Mouse (Mus musculus) kidney, embryonic 16.5 days (tissue): ENCODE data around the gene Retreg3. TPM values are rescaled to one million over a fixed set of nuclear protein-coding genes. Genes with fewer than 3 reads are reported as not detected.
A peak's percentile ranks its signal among the peaks of the same experiment; 100 is the strongest.

ENCODE experiments used
- ATAC-seq: fragments of 200-750 bp; cut with Nextera tagmentation; 2 replicates; pipeline ENCODE4 v1.8.0; 2017; ENCODE audit warnings: moderate TSS enrichment; ENCODE audit not compliant: low FRiP score, low TSS enrichment
- H3K27ac ChIP-seq: fragments of 300-500 bp; sonication (generic); 2 replicates; pipeline ENCODE4 v1.5.1; 2014; ENCODE audit warnings: low read length
- H3K27me3 ChIP-seq: fragments of 300-500 bp; sonication (generic); 2 replicates; pipeline ENCODE4 v1.6.1; 2014; ENCODE audit warnings: low read length, control low read depth, mixed read lengths; ENCODE audit not compliant: insufficient read depth
- H3K36me3 ChIP-seq: fragments of 300-500 bp; sonication (generic); 2 replicates; pipeline ENCODE4 v1.6.1; 2014; ENCODE audit warnings: low read length, control low read depth, mixed read lengths; ENCODE audit not compliant: insufficient read depth
- H3K4me1 ChIP-seq: fragments of 300-500 bp; sonication (generic); 2 replicates; pipeline ENCODE4 v1.6.1; 2014; ENCODE audit warnings: low read length, control low read depth, mixed read lengths; ENCODE audit not compliant: insufficient read depth
- H3K4me2 ChIP-seq: fragments of 300-500 bp; sonication (generic); replicated peaks from 2 replicates; pipeline ENCODE4 v1.6.1; 2014; ENCODE audit warnings: low read depth, low read length
- H3K4me3 ChIP-seq: fragments of 300-500 bp; sonication (generic); 2 replicates; pipeline ENCODE4 v1.5.1; 2014; ENCODE audit warnings: mild to moderate bottlenecking, low read length
- H3K9ac ChIP-seq: fragments of 300-500 bp; sonication (generic); replicated peaks from 2 replicates; pipeline ENCODE4 v1.6.1; 2014; ENCODE audit warnings: low read length
- H3K9me3 ChIP-seq: fragments of 300-500 bp; sonication (generic); 2 replicates; pipeline ENCODE4 v1.6.1; 2016; ENCODE audit warnings: low read length, control low read depth
- WGBS: fragments of 180-500 bp; shearing (Covaris S2); extraction: QIAGEN DNeasy Blood & Tissue Kit; methylation state at CpG from one replicate; pipeline ENCODE4 v1.1.7; 2014; 5-methylcytosine and 5-hydroxymethylcytosine counted together
- polyA plus RNA-seq: library from polyadenylated mRNA; unstranded; fragments of >200 nt; fragmentation: Nextera tagmentation; extraction: Ambion mirVana; gene quantifications from 2 replicates; pipeline ENCODE4 v1.2.1, GENCODE M21; 2015

Retreg3 gene
- polyA plus RNA-seq, 1 experiment from 2014 or later = 23.2 TPM

DNA sequence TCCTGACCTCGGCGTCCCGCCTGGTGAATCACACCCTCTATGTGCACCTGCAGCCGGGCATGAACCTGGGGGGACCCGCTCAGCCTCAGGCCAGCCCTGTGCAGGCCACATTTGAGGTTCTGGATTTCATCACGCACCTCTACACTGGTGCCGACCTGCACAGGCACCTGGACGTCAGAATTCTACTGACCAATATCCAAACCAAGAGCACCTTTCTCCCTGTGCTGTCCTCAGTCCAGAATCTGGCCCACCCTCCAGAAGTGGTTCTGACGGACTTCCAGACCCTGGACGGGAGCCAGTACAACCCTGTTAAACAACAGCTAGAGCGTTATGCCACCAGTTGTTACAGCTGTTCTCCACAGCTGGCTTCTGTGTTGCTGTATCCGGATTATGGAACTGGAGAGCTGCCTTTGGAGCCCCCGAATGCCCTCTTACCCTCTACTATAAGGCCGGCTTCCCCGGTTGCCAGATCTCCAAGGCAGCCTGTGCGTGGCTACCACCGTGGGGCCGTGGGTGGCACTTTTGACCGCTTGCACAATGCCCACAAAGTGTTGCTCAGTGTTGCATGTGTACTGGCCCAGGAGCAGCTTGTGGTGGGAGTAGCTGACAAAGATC is 36.5 kb downstream of the Retreg3 start:
- H3K36me3 ChIP-seq = peaks cover 4% of the 10 kb centered on the region; the same call in 1 of the 2 replicates
- no peaks in the 10 kb centered on the region for H3K9me3 ChIP-seq
- peaks cover 35% of the 10 kb centered on the region for H3K4me1 ChIP-seq
- ATAC-seq = no peak
- H3K27me3 ChIP-seq = peaks cover 33% of the 10 kb centered on the region
- H3K4me3 ChIP-seq = peak overlapping the region; percentile 90
- H3K27ac ChIP-seq = peak overlapping the region; percentile 91
- peak overlapping the region; percentile 95 for H3K9ac ChIP-seq
- 24% methylated on average over 19 of the region's 19 CpGs for WGBS
- H3K4me2 ChIP-seq = peak overlapping the region; percentile 89

DNA sequence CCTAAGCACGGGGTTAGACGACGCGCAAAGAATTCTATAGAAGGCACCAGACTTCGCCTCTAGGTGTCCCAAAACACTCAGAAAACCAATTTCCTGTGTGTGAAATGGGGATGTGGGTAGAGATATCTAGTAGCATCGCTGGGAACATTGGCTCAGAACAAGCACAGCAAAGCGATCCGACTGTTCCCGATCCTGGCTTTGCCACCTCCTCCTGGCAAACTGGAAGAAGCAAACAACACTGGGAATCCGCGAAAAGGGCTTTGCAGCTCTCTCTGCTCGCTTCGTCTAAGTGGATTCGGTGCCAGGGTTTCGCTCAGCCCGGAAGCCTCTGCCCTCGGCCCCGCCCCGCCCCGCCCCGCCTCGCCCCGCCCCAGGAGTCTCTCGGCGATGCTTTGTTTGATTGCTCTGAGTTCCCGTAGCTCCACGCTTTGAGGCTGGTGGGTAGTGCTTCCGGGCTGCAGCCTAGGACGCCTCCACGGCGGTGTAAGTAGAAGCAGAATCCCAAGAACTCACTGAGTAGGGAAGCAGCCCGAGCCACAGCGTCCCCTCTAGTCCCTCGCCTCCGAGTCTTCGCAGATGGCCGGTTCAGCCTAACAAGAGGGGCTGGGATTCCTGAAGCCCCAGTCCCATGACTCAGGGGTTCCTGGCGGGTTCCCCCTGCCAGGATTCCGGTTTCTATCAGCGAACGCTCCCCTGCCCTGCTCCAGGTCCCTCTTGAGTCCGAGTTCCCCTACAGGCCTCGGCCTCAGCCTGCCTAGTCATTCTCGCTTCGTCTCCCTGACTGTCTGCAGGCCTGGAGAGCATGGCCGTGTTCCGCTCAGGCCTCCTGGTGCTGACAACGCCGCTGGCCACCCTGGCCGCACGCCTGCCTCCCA is 37.2 kb downstream of the Retreg3 start, which contains the start of gene Coasy:
Gene Coasy, plus strand, starts transcription at position 358 of the 875 bp plus-strand sequence.
- H3K27ac ChIP-seq = peak within 1 kb of the TSS; percentile 91
- peak within 1 kb of the TSS; percentile 89 for H3K4me2 ChIP-seq
- under 1% methylated on average over 51 of the region's 51 CpGs for WGBS
- peaks cover 28% of the 10 kb centered on the region for H3K4me1 ChIP-seq
- peak within 1 kb of the TSS; percentile 95 for H3K9ac ChIP-seq
- peaks cover 40% of the 10 kb centered on the region for H3K27me3 ChIP-seq
- ATAC-seq = peak; percentile 88
- H3K9me3 ChIP-seq = no peaks in the 10 kb centered on the region
- H3K4me3 ChIP-seq = peak within 1 kb of the TSS; percentile 90
- H3K36me3 ChIP-seq = peaks cover 4% of the 10 kb centered on the region; the same call in 1 of the 2 replicates

DNA sequence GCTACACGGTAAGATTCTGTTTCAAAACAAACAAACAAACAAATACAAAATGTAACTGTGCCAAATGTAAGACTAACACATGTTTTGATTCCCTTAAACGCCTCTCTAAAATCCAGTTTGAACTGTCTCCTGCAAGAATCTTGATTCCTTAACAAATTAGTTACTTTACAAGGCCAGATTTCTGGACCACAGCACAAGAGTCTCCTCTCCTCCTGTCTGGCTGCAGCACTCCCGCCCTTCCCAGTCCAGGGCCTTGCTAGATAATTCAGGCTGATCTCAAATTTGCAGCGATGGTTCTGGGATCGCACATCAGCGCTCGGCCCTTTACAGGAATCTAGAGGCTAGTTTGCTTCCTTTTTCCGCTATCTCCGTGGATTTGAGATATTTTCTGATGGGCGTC is 38.0 kb downstream of the Retreg3 start:
- Histone ChIP-seq H3K9ac (peak overlapping the region; percentile 60), H3K27ac (peak overlapping the region; percentile 87), H3K9me3 (no peaks in the 10 kb centered on the region), H3K4me2 (peak overlapping the region; percentile 89), H3K4me1 (peaks cover 27% of the 10 kb centered on the region), H3K36me3 (peaks cover 4% of the 10 kb centered on the region; the same call in 1 of the 2 replicates), H3K27me3 (peaks cover 41% of the 10 kb centered on the region), H3K4me3 (peak overlapping the region; percentile 90)
- 5% methylated on average over 10 of the region's 10 CpGs for WGBS
- no peak for ATAC-seq

DNA sequence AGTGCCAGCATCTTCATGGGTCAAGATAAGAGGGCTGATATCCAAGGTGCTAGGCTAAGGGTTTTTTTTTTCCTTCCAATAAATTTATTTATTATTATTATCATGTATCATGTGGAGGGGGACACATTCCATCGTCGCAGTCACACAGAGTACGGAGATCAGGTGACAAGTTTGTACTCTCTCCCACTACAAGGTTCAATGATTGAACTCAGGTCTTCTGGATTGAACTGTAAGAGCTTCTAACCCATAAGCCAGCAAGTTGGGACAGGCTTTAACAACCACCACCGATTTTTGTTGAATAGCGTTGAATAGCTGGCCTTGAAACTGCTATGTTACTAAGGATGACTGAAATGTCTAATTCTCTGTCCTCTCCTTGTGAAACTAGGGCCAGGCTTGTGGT is 39.3 kb downstream of the Retreg3 start:
- H3K9me3 ChIP-seq = no peaks in the 10 kb centered on the region
- peaks cover 41% of the 10 kb centered on the region for H3K27me3 ChIP-seq
- H3K4me2 ChIP-seq = no peak overlapping the region
- H3K4me3 ChIP-seq = no peak overlapping the region
- WGBS = 59% methylated on average over 5 of the region's 5 CpGs
- peaks cover 4% of the 10 kb centered on the region; the same call in 1 of the 2 replicates for H3K36me3 ChIP-seq
- no peak for ATAC-seq
- H3K9ac ChIP-seq = no peak overlapping the region
- H3K27ac ChIP-seq = no peak overlapping the region
- peaks cover 17% of the 10 kb centered on the region for H3K4me1 ChIP-seq

DNA sequence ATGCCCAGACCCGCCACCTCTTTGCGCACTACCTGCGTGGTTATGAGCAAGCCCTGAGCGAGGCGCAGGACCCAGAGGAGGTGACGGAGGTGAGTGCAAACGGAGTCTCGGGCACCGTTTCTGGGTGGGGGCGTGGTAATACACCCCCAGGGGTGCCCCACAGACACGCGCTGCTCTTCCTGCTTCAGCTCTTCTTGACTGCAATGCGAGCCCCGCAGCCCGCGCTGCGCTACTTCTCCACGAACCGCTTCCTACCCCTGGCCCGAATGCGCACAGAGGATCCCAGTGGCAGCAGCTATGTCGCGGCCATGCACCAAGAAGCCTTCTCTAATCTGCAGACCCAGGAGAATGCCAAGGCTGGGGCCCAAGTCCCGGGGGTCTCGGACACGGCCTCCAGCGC is 39.9 kb downstream of the Retreg3 start:
- Histone ChIP-seq H3K4me2 (peak overlapping the region; percentile 19), H3K4me1 (peaks cover 17% of the 10 kb centered on the region), H3K36me3 (no peaks in the 10 kb centered on the region), H3K4me3 (peak overlapping the region; percentile 5), H3K27ac (no peak overlapping the region), H3K27me3 (peaks cover 41% of the 10 kb centered on the region), H3K9me3 (no peaks in the 10 kb centered on the region), H3K9ac (no peak overlapping the region)
- no peak for ATAC-seq
- WGBS = 3% methylated on average over 27 of the region's 27 CpGs

DNA sequence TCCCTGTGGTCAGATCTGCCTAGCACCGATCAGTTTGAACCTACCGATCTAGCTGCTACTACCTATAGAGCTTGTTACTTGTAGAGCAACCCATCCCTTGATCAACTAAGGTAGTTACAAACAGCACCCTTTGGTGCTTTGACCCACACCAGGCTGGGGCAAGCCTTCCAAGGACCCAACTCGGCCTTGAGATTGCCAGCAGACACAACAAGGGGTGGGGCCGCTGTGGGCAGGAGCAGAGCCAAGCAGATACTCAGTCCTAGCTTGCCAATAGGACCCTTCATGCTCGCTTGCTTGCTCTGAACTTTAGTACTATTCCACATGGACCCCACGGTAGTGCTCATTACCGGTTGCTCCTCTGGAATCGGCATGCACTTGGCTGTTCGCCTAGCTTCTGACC is 41.6 kb downstream of the Retreg3 start, which contains the start of gene Hsd17b1:
Gene Hsd17b1, plus strand, starts transcription at position 291 of the 400 bp plus-strand sequence.
- Histone ChIP-seq H3K4me3 (no peak within 1 kb of the TSS), H3K27ac (no peak within 1 kb of the TSS), H3K36me3 (no peaks in the 10 kb centered on the region), H3K9me3 (no peaks in the 10 kb centered on the region), H3K4me1 (peaks cover 8% of the 10 kb centered on the region), H3K27me3 (peaks cover 41% of the 10 kb centered on the region), H3K4me2 (no peak within 1 kb of the TSS), H3K9ac (no peak within 1 kb of the TSS)
- 72% methylated on average over 9 of the region's 9 CpGs for WGBS
- no peak for ATAC-seq

DNA sequence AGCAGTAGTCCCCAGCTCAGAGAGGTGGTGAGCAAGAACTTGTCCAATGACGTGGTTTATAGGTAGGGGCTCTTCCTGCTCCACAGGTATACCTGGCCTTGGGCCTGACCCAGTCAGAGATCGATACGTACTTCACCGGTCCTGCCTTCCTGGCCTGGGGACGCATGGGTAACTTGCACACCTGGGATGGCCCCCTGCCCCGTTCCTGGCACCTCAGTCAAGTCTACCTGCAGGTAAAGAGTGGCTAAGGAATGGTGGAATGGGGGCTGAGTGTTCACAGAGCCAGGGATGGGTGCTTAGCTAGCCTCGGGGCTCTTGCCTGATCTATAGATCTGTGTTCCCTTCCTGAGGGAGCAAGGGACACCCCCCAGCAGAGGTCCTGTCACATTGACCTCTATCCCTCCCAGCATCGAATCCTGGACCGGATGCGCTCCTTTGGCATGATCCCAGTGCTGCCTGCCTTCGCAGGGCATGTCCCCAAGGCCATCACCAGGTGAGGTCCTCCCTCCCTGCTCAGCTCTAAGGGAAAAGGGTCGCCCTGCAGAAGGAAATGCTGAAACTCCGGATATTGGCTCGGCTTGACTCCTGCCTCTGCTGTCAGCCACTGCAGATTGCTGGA is 47.8 kb downstream of the Retreg3 start:
- Histone ChIP-seq H3K36me3 (no peaks in the 10 kb centered on the region), H3K9me3 (no peaks in the 10 kb centered on the region), H3K9ac (no peak overlapping the region), H3K4me3 (no peak overlapping the region), H3K27ac (no peak overlapping the region), H3K4me2 (no peak overlapping the region), H3K27me3 (peaks cover 3% of the 10 kb centered on the region; the same call in 1 of the 2 replicates), H3K4me1 (peaks cover 15% of the 10 kb centered on the region)
- WGBS = 71% methylated on average over 14 of the region's 14 CpGs
- no peak for ATAC-seq

DNA sequence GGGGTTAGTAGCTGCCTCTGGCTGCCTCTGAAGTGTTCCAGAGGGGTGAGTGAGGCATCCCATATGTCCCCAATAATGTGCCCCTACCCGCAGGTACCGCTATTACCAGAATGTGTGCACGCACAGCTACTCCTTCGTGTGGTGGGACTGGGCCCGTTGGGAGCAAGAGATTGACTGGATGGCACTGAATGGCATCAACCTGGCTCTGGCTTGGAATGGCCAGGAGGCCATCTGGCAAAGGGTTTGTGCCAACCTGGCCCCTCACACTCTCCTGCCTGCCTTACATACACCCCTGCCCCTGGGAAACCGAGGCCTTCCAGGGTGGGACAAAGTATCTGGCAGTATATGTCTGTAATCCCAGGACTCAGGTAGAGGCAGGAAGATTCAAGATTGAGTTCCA is 48.7 kb downstream of the Retreg3 start:
- Histone ChIP-seq H3K4me1 (peaks cover 18% of the 10 kb centered on the region), H3K9me3 (no peaks in the 10 kb centered on the region), H3K4me3 (no peak overlapping the region), H3K9ac (peak overlapping the region; percentile 11; the same call in 1 of the 2 replicates), H3K27ac (no peak overlapping the region), H3K27me3 (peaks cover 3% of the 10 kb centered on the region; the same call in 1 of the 2 replicates), H3K4me2 (no peak overlapping the region; the same call in 1 of the 2 replicates), H3K36me3 (no peaks in the 10 kb centered on the region)
- WGBS = 78% methylated on average over 6 of the region's 6 CpGs
- no peak for ATAC-seq

DNA sequence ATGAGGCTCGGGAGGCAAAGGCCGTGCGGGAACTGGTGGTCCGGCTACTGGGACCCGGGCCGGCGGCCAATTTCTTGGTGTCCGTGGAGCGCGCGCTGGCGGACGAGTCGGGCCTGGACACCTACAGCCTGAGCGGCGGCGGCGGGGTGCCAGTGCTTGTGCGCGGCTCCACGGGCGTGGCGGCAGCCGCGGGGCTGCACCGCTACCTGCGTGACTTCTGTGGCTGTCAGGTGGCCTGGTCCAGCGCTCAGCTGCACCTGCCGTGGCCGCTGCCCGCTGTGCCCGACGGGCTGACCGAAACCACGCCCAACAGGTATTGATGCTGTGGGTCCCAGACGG is 49.5 kb downstream of the Retreg3 start:
- H3K9ac ChIP-seq = peak overlapping the region; percentile 67
- WGBS = 0% methylated on average over 36 of the region's 36 CpGs
- no peak overlapping the region for H3K27ac ChIP-seq

More for the DNA sequence above, 49.5 kb downstream of the Retreg3 start:
- Histone ChIP-seq H3K4me1 (peaks cover 18% of the 10 kb centered on the region), H3K9me3 (no peaks in the 10 kb centered on the region), H3K4me3 (peak overlapping the region; percentile 64), H3K27me3 (peaks cover 3% of the 10 kb centered on the region; the same call in 1 of the 2 replicates), H3K36me3 (no peaks in the 10 kb centered on the region), H3K4me2 (peak overlapping the region; percentile 80)
- peak; percentile 64 for ATAC-seq
